Mouse (Mus musculus) B cell, adult 62 days (primary cell): Measurements from ENCODE around the gene Spef2. TPM values are rescaled to one million over a fixed set of nuclear protein-coding genes. Genes with fewer than 3 reads are reported as not detected.

Experiments used
- total RNA-seq: library from RNA; stranded (reverse); gene quantifications from 4 replicates; pipeline ENCODE4 v1.2.4, GENCODE M21; 2023

The Spef2 gene
- total RNA-seq: 0.27 to 1.1 TPM (median 0.61 TPM) in 4 replicates

GRCm38 (mm10) chr15:9748359-9749102 lies at the start of gene Spef2:
Gene Spef2, minus strand, starts transcription at chr15:9748868.

DNA sequence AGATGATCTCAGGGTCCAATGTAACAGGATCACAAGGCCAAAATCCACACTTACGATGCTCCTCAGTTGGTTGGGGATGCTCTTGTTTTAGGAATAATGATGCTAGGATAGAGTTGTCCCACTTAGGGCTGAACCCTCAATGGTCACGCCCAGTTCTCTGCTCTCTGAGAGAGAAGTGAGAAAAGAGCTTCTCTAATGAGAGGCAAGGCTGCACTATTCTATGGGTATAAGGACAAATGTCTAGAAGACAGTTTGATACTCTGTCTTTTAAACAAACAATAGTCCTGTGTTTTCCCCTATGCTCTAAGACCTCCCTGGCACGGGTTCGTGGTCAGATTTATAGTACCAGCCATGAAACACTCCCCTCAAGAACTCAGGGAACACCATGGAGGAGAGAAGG lies 218.6 kb downstream of the Spef2 start, which contains the start of gene Il7r:
Il7r (minus strand) TSS at position 101 of the 400 bp plus-strand sequence.

Other genes with a start within 250 kb of the Spef2 start
- gene Il7r, start 218.7 kb downstream of the Spef2 start, total RNA-seq: 1.0 to 2.4 TPM (median 1.6 TPM) in 4 replicates